Mouse (Mus musculus) cerebellum, adult 11-12 months (tissue): ENCODE data around the gene Cdc27.
A peak's percentile ranks its signal among the peaks of the same experiment; 100 is the strongest.

Source experiments
- DNase-seq: peaks from one replicate; pipeline ENCODE4 v3.0.0; 2022

Gene Cdc27

GRCm38 (mm10) chr11:104468751-104469268 is 81.6 kb downstream of the Cdc27 start, which contains the start of gene Kansl1:
TSS of gene Kansl1 (minus strand) at chr11:104468861.
- DNase-seq = peak; percentile 42

GRCm38 (mm10) chr11:104467698-104468097 is 82.7 kb downstream of the Cdc27 start:
- no peak for DNase-seq

GRCm38 (mm10) chr11:104461551-104461950 is 88.9 kb downstream of the Cdc27 start:
- DNase-seq = peak; percentile 20

GRCm38 (mm10) chr11:104459671-104460070 is 90.7 kb downstream of the Cdc27 start:
- no peak for DNase-seq

GRCm38 (mm10) chr11:104458507-104458906 is 91.9 kb downstream of the Cdc27 start:
- DNase-seq = no peak
